Mouse (Mus musculus): ENCODE results near the gene Rab3il1.

DNA sequence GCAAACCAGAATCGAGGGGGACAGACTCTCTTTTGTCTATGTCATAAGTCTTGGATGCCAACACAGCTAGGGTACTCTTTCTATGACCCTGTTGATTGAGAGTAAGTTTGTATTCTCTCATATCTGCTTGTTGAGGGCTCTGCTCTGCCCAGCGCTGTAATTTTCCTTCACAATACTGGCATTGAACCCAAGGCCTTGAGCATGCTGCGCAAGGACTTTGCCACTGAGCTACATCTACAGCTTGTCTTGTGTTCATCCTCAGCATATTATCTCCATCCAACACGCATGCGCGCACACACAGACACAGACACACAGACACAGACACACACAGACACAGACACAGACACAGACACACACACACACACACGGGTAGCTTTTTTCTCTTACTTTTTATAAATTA is 78.9 kb downstream of the Rab3il1 start:
- TF ChIP-seq CTCF (IDR thresholded peaks at IDR 0.05; ENCODE audit: extremely low read depth, insufficient read depth, low read length) (no peak), POLR2A (IDR thresholded peaks at IDR 0.05; ENCODE audit: extremely low read depth, insufficient read depth, low read length) (no peak)
